Mouse (Mus musculus): Measurements from ENCODE around the gene Brd1.

DNA sequence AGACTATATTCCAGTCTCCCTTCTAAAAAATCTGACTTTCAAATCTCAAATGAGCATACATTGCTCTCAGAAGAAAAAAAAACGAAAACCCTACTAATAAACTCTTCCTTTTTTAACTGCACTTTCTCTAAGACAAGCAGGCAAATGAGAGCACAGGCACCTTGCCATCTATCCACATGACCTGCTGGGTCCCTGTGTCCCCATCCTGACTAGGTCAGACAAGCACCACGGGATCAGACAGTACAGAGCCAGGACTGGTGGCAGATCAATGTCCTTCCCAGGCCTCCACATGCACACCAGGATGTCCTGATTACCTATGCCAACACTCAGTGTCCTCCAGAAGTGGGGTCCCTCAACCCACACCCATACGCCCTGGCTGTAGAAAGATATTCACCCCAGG is 72.4 kb downstream of the Brd1 start:
- TF ChIP-seq CTCF (IDR thresholded peaks at IDR 0.05; ENCODE audit: control insufficient read depth, insufficient read depth, insufficient replicate concordance, low read depth, low read length) (no peak), POLR2A (IDR thresholded peaks at IDR 0.05; ENCODE audit: control insufficient read depth, low read depth, low read length) (no peak)
